Mouse (Mus musculus) forebrain, embryonic 13.5 days (tissue): Measurements from ENCODE around the gene Igsf21. TPM values are rescaled to one million over a fixed set of nuclear protein-coding genes. Genes with fewer than 3 reads are reported as not detected.
A peak's percentile ranks its signal among the peaks of the same experiment; 100 is the strongest.

Experiments used
- ATAC-seq: fragments of 200-750 bp; cut with Nextera tagmentation; 2 replicates; pipeline ENCODE4 v1.8.0; 2017
- H3K27ac ChIP-seq: fragments of 300-500 bp; sonication (generic); 2 replicates; pipeline ENCODE4 v1.5.1; 2015; ENCODE audit warnings: inconsistent platforms, mild to moderate bottlenecking, moderate library complexity
- H3K27me3 ChIP-seq: fragments of 300-500 bp; sonication (generic); 2 replicates; pipeline ENCODE4 v1.6.1; 2015; ENCODE audit warnings: mild to moderate bottlenecking, inconsistent platforms
- H3K36me3 ChIP-seq: fragments of 300-500 bp; sonication (generic); 2 replicates; pipeline ENCODE4 v1.6.1; 2015; ENCODE audit warnings: mild to moderate bottlenecking, inconsistent platforms; ENCODE audit not compliant: poor library complexity, severe bottlenecking
- H3K4me1 ChIP-seq: fragments of 300-500 bp; sonication (generic); 2 replicates; pipeline ENCODE4 v1.6.1; 2015; ENCODE audit warnings: inconsistent platforms
- H3K4me2 ChIP-seq: fragments of 300-500 bp; sonication (generic); 2 replicates; pipeline ENCODE4 v1.6.1; 2015; ENCODE audit warnings: inconsistent platforms, mild to moderate bottlenecking, moderate library complexity
- H3K4me3 ChIP-seq: fragments of 300-500 bp; sonication (generic); 2 replicates; pipeline ENCODE4 v1.5.1; 2015; ENCODE audit warnings: mild to moderate bottlenecking, inconsistent platforms
- H3K9ac ChIP-seq: fragments of 300-500 bp; sonication (generic); 2 replicates; pipeline ENCODE4 v1.6.1; 2015; ENCODE audit warnings: mild to moderate bottlenecking, inconsistent platforms
- H3K9me3 ChIP-seq: fragments of 300-500 bp; sonication (generic); replicated peaks from 2 replicates; pipeline ENCODE4 v1.6.1; 2016; ENCODE audit warnings: inconsistent platforms
- WGBS: fragments of 180-500 bp; shearing (Covaris S2); methylation state at CpG from one replicate; pipeline ENCODE4 v1.1.7; 2015; 5-methylcytosine and 5-hydroxymethylcytosine counted together
- polyA plus RNA-seq: library from polyadenylated mRNA; unstranded; fragments of >200 nt; fragmentation: Nextera tagmentation; extraction: Ambion mirVana; gene quantifications from 2 replicates; pipeline ENCODE4 v1.2.1, GENCODE M21; 2015

Gene Igsf21
- polyA plus RNA-seq, 1 experiment from 2014 or later, result 28.6 TPM

GRCm38 (mm10) chr4:140129553-140130275 lies 116.9 kb downstream of the Igsf21 start:
- 56% methylated on average over 12 of the region's 12 CpGs for WGBS
- no peak overlapping the region; the same call in 1 of the 2 replicates for H3K27ac ChIP-seq
- H3K4me2 ChIP-seq, result no peak overlapping the region
- H3K4me3 ChIP-seq, result no peak overlapping the region
- no peaks in the 10 kb centered on the region for H3K36me3 ChIP-seq
- no peaks in the 10 kb centered on the region for H3K9me3 ChIP-seq
- H3K4me1 ChIP-seq, result peaks cover 31% of the 10 kb centered on the region
- no peak for ATAC-seq
- 0 out of 2 replicates have a peak, but pooled peaks cover 5% of the 10 kb centered on the region for H3K27me3 ChIP-seq
- no peak overlapping the region for H3K9ac ChIP-seq

DNA sequence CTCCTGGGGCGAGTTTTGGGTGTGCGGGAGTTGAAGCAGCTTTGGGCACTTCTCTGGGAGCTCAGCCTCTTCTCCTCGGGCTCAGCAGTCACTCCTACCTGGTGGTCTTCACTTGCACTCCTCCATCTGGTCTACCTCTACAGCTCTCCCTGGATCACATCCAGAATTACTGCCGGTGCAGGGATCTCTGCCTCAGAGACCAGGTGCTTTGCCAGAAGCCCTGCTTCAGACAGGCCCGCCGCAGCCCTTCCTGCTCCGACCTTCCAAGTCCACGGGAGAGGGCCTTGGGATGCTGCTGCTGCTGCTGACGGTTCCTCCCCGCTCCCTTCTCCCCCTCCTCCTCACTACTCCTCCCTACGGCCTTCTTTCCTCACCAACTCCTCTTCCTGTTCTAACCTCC lies 118.5 kb downstream of the Igsf21 start:
- H3K9ac ChIP-seq, result no peak overlapping the region
- H3K4me3 ChIP-seq, result no peak overlapping the region
- H3K9me3 ChIP-seq, result no peaks in the 10 kb centered on the region
- H3K4me1 ChIP-seq, result peaks cover 40% of the 10 kb centered on the region
- 0 out of 2 replicates have a peak, but pooled peaks cover 3% of the 10 kb centered on the region for H3K27me3 ChIP-seq
- 78% methylated on average over 11 of the region's 11 CpGs for WGBS
- H3K36me3 ChIP-seq, result no peaks in the 10 kb centered on the region
- ATAC-seq, result no peak
- H3K4me2 ChIP-seq, result no peak overlapping the region
- H3K27ac ChIP-seq, result no peak overlapping the region

DNA sequence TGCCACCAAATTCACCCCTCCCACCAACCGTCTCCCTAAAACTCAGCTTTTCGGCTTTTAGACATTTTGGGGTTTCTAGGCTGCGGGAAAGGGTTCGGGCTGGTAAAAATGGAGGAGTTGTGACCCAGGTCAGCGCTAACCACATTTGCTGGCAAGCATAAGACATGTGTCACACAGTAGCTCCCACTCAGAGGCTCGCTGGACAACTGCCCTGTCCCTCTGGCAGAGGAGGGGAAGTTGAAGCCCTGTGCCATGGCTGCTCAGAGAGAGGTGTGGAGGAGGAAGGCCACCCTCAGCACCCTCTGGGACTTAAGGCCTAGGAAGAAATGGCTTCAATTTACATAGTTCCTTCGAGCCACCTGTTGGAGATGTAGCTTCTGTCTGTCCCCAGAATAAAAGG lies 120.8 kb downstream of the Igsf21 start:
- Histone ChIP-seq H3K9me3 (no peaks in the 10 kb centered on the region), H3K9ac (no peak overlapping the region), H3K4me2 (no peak overlapping the region), H3K4me1 (peaks cover 38% of the 10 kb centered on the region), H3K27me3 (no peaks in the 10 kb centered on the region), H3K36me3 (no peaks in the 10 kb centered on the region), H3K27ac (no peak overlapping the region), H3K4me3 (no peak overlapping the region)
- ATAC-seq, result no peak
- WGBS, result 89% methylated on average over 7 of the region's 7 CpGs

DNA sequence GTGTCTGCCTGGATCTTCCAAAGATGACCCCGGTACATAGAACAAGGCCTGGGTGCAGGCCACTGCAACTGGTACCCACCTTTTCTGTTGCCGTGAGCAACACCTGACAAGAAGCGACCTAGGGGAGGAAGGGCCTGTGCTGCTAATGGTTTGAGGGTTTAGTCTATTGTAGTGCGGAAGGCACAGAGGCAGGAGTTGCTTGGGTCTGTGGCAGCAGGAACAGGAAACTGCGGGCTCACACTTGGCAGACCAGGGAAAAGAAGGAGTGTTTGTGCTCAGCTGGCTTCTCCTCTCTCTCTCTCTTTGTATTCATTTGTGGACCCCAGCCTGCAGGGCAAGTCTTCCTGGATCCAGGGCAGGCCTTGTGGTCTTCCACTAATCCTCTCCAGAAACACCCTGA lies 124.0 kb downstream of the Igsf21 start:
- WGBS, result 85% methylated on average over 5 of the region's 5 CpGs
- ATAC-seq, result no peak
- H3K4me2 ChIP-seq, result no peak overlapping the region

GRCm38 (mm10) chr4:140117275-140117691 lies 129.3 kb downstream of the Igsf21 start:
- Histone ChIP-seq H3K9ac (no peak overlapping the region), H3K9me3 (no peaks in the 10 kb centered on the region), H3K4me2 (no peak overlapping the region), H3K27me3 (no peaks in the 10 kb centered on the region), H3K27ac (no peak overlapping the region), H3K36me3 (no peaks in the 10 kb centered on the region), H3K4me1 (peaks cover 20% of the 10 kb centered on the region; the same call in 1 of the 2 replicates), H3K4me3 (no peak overlapping the region)
- no peak; the same call in 1 of the 2 replicates for ATAC-seq
- 75% methylated on average over 7 of the region's 7 CpGs for WGBS

More for the DNA sequence above, 124.0 kb downstream of the Igsf21 start:
- no peak overlapping the region for H3K9ac ChIP-seq
- no peaks in the 10 kb centered on the region for H3K27me3 ChIP-seq
- no peak overlapping the region for H3K4me3 ChIP-seq
- H3K36me3 ChIP-seq, result no peaks in the 10 kb centered on the region
- H3K4me1 ChIP-seq, result peaks cover 31% of the 10 kb centered on the region
- H3K9me3 ChIP-seq, result no peaks in the 10 kb centered on the region
- no peak overlapping the region for H3K27ac ChIP-seq

GRCm38 (mm10) chr4:140115756-140116155 lies 130.8 kb downstream of the Igsf21 start:
- peaks cover 19% of the 10 kb centered on the region; the same call in 1 of the 2 replicates for H3K4me1 ChIP-seq
- H3K36me3 ChIP-seq, result no peaks in the 10 kb centered on the region
- no peak overlapping the region for H3K9ac ChIP-seq
- H3K27ac ChIP-seq, result peak overlapping the region; percentile 19; the same call in 1 of the 2 replicates
- no peaks in the 10 kb centered on the region for H3K27me3 ChIP-seq
- no peaks in the 10 kb centered on the region for H3K9me3 ChIP-seq
- ATAC-seq, result 0 out of 2 replicates have a peak, but pooled peaks have one; percentile 38
- H3K4me3 ChIP-seq, result no peak overlapping the region
- WGBS, result 78% methylated on average over 9 of the region's 9 CpGs
- no peak overlapping the region for H3K4me2 ChIP-seq

DNA sequence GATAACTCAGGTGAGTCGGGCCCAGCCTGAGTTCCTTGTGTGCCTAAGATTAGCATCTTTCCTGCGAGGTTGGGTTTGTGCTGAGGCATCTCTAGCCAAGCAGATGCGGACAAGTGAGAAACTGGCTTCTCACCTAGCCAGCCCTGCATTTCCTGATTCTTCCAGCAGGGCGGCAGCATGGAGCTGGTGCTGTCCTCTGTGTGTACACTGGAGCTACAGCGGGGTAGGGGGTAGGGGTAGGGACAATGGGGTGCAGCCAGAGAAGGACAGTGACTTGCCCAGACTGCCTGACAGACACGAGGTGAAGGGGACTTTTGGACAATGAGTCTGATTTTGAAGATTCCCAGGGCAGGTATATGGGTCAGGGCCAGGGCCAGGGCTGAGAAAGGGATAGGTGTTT lies 131.5 kb downstream of the Igsf21 start:
- Histone ChIP-seq H3K9me3 (no peaks in the 10 kb centered on the region), H3K27ac (no peak overlapping the region), H3K4me2 (no peak overlapping the region), H3K4me3 (no peak overlapping the region), H3K27me3 (peaks cover 6% of the 10 kb centered on the region), H3K4me1 (peaks cover 19% of the 10 kb centered on the region; the same call in 1 of the 2 replicates), H3K36me3 (no peaks in the 10 kb centered on the region), H3K9ac (no peak overlapping the region)
- WGBS, result 92% methylated on average over 6 of the region's 6 CpGs
- no peak for ATAC-seq

DNA sequence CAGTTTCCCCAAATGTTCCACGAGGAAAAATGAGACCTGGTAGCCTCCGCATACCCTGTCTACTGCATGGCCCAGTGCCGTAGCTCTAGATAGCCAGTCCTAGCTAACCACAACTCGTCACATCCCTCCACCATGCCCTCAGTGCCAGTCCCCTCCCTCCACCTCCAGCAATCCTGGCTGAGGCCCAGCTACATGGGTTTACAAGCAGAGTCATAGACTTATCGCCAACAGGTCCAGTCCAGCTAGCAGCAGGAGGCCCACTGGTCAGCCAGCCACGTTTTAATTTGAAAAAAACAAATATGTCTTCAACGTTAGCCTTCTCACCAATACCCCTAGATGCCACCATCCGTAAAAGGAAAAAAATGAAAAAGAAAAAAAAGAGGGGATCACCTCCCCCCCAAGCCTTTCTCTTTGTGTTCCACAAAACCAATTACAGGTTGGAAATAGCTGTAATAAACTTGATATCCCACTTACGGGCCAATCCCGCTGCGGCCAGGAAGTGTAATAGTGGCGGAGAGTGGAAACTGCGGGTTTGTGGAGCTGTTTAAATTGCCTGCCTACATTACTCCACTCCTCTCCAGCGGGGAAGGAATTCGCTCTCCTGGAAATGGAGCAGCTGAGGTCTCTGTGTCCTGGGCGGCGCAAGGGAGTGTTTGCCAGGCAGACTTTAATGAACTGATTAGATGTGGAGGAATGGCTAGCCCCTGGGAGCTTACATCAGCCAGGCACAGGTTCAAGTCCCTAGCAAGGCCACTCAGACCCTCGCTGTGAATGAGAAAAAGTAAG lies 132.7 kb downstream of the Igsf21 start:
- H3K27ac ChIP-seq, result no peak overlapping the region
- no peak for ATAC-seq
- H3K9ac ChIP-seq, result no peak overlapping the region
- H3K4me3 ChIP-seq, result no peak overlapping the region
- WGBS, result 78% methylated on average over 18 of the region's 18 CpGs
- H3K4me2 ChIP-seq, result no peak overlapping the region
- peaks cover 16% of the 10 kb centered on the region for H3K27me3 ChIP-seq
- H3K4me1 ChIP-seq, result peaks cover 26% of the 10 kb centered on the region
- H3K9me3 ChIP-seq, result no peaks in the 10 kb centered on the region
- H3K36me3 ChIP-seq, result no peaks in the 10 kb centered on the region

DNA sequence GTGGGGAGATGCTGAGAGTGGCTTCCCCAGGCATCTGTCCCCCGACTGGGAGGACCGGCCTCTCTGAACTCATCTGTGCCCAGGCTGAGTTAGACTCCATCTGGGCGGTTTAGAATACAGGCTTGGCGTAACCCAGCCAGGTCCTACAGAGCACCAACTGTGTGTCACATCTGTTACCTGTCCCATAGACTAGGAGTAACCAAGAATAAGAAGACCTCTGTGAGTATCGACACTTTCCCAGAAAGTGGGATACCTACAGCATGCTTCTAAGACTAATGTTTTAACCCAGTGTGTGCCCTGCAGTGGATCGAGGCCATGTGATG lies 137.0 kb downstream of the Igsf21 start:
- 37% methylated on average over 6 of the region's 6 CpGs for WGBS
- no peak for ATAC-seq
- H3K27me3 ChIP-seq, result peaks cover 36% of the 10 kb centered on the region
- peaks cover 30% of the 10 kb centered on the region for H3K4me1 ChIP-seq
- H3K9me3 ChIP-seq, result no peaks in the 10 kb centered on the region
- H3K36me3 ChIP-seq, result no peaks in the 10 kb centered on the region
- H3K4me2 ChIP-seq, result peak overlapping the region; percentile 43
- peak overlapping the region; percentile 57; the same call in 1 of the 2 replicates for H3K27ac ChIP-seq
- peak overlapping the region; percentile 14; the same call in 1 of the 2 replicates for H3K4me3 ChIP-seq
- peak overlapping the region; percentile 46 for H3K9ac ChIP-seq

DNA sequence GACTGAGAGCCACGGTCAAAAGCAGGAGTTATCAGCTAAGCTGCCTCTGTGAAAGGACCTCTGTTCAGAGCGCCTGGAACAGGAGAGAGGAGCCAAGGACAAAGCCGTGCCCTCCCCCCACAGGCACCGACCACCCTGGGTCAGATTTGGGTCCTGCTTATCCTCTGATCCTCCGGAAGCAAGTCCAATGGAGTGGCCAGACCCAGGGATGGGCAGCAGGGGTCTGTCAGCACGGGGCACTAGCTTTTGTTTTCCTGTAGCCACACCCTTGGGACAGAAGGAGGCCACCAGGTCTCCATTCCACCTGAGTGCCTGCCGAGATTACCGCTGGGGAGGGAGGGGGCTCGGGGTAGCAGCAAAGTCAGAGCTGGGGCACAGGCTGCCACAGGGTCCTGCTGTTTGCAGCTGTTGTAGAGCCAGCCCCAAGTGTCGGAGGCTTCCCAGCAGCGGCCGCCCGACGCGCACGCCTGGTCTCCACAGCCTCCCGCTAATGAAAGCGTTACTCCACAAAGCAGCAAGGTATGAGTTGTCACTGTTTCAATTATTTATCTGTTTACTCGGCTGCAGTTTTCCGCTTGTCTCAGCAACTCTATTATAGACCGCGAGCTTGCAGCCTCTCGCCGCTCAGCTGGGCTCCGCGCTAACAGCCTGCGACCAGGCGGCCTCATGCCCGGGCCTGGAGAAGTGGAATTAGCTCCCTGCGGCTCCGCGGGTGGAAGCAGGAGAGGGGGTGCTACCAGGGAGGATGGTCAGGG lies 137.5 kb downstream of the Igsf21 start:
- H3K27ac ChIP-seq, result peak overlapping the region; percentile 57
- peak overlapping the region; percentile 43 for H3K4me2 ChIP-seq
- H3K27me3 ChIP-seq, result peaks cover 36% of the 10 kb centered on the region
- WGBS, result 2% methylated on average over 32 of the region's 32 CpGs
- H3K4me3 ChIP-seq, result peak overlapping the region; percentile 14
- H3K9ac ChIP-seq, result peak overlapping the region; percentile 46
- H3K36me3 ChIP-seq, result no peaks in the 10 kb centered on the region
- peak; percentile 11; the same call in 1 of the 2 replicates for ATAC-seq
- H3K4me1 ChIP-seq, result peaks cover 35% of the 10 kb centered on the region
- no peaks in the 10 kb centered on the region for H3K9me3 ChIP-seq

- Histone ChIP-seq H3K9me3 (no peaks in the 10 kb centered on the region), H3K9ac (no peak overlapping the region), H3K4me1 (peaks cover 54% of the 10 kb centered on the region), H3K36me3 (no peaks in the 10 kb centered on the region), H3K27me3 (peaks cover 36% of the 10 kb centered on the region), H3K4me3 (no peak overlapping the region), H3K27ac (no peak overlapping the region), H3K4me2 (no peak overlapping the region)
- ATAC-seq, result no peak
- 79% methylated on average over 11 of the region's 12 CpGs for WGBS
Observed at GRCm38 (mm10) chr4:140107161-140107560, 139.4 kb downstream of the Igsf21 start.
